Mouse (Mus musculus): ENCODE data around the gene Bcl6. TPM values are rescaled to one million over a fixed set of nuclear protein-coding genes. Genes with fewer than 3 reads are reported as not detected.

The Bcl6 gene
- polyA plus RNA-seq, 1 experiment from 2014 or later = 1.2 TPM

DNA sequence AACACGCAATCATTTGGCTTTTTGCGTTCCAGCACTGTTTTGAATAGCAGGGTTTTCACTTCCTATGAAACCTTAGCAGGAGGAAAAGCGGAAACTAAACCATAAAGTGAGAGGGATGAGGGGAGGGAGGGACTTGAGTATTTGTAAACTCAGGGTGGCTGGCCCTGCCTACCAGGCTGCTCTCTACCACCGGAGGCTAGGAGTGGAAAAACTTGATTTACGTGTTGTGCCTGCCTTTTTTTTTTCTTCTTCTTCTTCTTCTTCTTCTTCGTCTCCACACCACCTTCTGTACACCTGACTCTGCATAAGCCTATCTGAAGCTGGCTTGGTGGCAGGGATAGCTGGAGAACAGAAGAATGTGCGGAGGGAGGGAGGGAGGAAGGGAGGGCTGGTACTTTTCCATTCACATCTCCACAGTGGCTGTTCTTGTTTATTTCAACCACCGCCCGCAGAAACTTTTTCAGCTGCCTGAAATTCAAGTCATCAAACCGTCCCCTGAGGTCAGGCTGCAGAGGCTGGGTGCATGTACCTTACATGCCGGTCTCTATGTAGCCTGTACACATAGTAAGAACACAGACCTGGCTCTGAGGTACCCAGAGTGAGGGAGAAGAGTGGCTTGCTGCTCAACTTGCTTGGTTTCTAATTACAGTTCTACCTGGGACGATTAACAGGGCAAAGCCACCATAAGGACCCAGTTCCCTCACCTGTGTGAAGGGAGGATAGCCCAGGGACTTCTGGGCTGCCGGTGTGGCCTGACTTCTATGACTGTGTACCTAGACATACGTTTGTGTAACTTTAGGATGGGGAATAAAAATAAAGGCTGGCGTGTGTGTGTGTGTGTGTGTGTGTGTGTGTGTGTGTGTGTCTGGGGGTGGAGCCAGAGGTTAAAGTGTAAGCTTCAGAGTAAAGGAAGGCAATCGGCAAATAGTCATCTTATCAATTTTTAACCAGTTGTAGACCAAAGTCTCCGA is 5.0 kb upstream of the Bcl6 start:
- H3K4me1 ChIP-seq (ENCODE audit: control insufficient read depth, insufficient read depth, low read length) = peaks cover 15% of the 10 kb centered on the region
- H3K4me3 ChIP-seq (ENCODE audit: low read length) = peak overlapping the region; percentile 27
- peak; percentile 66 for ATAC-seq
- H3K27me3 ChIP-seq (replicated peaks; ENCODE audit: control insufficient read depth, insufficient read depth, low read length) = no peaks in the 10 kb centered on the region
- 26% methylated on average over 17 of the region's 17 CpGs for WGBS
- H3K36me3 ChIP-seq (ENCODE audit: control insufficient read depth, insufficient read depth, low read length) = no peaks in the 10 kb centered on the region
- H3K4me2 ChIP-seq (ENCODE audit: low read depth, low read length) = peak overlapping the region; percentile 48
- peak overlapping the region; percentile 86 for H3K27ac ChIP-seq (ENCODE audit: low read length)
- H3K9me3 ChIP-seq (ENCODE audit: control insufficient read depth, low read length) = no peaks in the 10 kb centered on the region
- H3K9ac ChIP-seq (ENCODE audit: low read depth, low read length) = peak overlapping the region; percentile 52

DNA sequence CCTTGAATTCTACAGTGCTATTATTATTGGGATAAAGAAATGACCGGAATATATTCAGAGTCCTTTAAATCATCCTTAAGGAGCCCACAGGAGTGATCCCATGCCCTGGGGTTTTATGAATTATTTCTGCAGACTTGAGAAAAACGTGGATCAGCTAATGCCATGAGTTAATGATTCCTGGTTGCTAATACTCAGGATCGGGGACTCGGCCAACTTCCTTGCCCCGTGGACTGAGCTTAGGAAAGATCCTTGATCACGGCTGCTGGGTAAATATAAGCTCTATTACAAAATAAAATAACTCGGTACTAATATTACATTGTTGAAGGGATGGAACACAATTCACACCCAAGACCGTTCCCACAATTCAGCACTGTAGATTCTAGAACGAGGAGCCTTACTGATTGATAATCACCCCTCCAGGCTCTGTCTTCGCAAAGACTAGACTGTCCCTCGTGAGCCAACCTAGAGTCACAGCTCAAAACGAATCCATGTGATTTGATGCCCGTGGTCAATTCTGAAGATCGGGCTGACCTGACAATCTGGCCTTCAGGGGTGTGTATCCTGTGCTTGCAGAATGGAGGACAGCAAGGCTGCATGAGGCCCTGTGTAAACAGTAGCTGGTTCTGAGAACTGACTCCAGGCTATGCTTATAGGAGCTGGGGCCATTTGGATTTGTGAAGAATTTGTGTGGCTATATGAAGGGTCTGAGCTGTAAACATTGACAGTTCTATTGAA is 3.4 kb upstream of the Bcl6 start:
- 79% methylated on average over 14 of the region's 14 CpGs for WGBS
- no peak for ATAC-seq

DNA sequence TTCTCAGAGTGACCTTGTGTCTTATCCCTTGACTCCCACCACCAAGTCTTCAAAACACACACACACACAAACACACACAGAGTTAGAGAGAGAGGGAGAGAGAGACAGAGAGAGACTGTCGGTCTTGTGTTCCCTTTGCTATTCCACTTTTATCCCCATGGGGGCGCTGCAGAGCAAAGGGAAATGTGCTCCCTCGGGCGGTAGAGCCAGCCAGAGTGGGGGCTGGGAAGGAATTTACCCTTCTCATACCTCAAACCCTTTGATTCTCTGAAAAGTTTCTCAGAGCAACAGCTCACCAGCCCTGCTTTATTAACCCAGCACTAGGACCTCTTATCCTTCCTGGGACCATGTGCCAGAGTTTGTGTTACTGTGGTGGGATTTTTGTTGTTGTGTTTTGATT is 2.5 kb upstream of the Bcl6 start:
- Histone ChIP-seq H3K4me1 (ENCODE audit: control insufficient read depth, insufficient read depth, low read length) (peaks cover 19% of the 10 kb centered on the region), H3K9me3 (ENCODE audit: control insufficient read depth, low read length) (no peaks in the 10 kb centered on the region), H3K4me2 (ENCODE audit: low read depth, low read length) (no peak overlapping the region), H3K27ac (ENCODE audit: low read length) (no peak overlapping the region), H3K4me3 (ENCODE audit: low read length) (no peak overlapping the region), H3K36me3 (ENCODE audit: control insufficient read depth, insufficient read depth, low read length) (no peaks in the 10 kb centered on the region), H3K9ac (ENCODE audit: low read depth, low read length) (no peak overlapping the region), H3K27me3 (replicated peaks; ENCODE audit: control insufficient read depth, insufficient read depth, low read length) (no peaks in the 10 kb centered on the region)
- no peak for ATAC-seq
- WGBS = 5% methylated on average over 4 of the region's 4 CpGs

More for the DNA sequence above, 3.4 kb upstream of the Bcl6 start:
- H3K4me3 ChIP-seq (ENCODE audit: low read length) = no peak overlapping the region
- no peak overlapping the region for H3K27ac ChIP-seq (ENCODE audit: low read length)
- H3K9me3 ChIP-seq (ENCODE audit: control insufficient read depth, low read length) = no peaks in the 10 kb centered on the region
- H3K36me3 ChIP-seq (ENCODE audit: control insufficient read depth, insufficient read depth, low read length) = no peaks in the 10 kb centered on the region
- no peak overlapping the region for H3K4me2 ChIP-seq (ENCODE audit: low read depth, low read length)
- no peak overlapping the region for H3K9ac ChIP-seq (ENCODE audit: low read depth, low read length)
- H3K4me1 ChIP-seq (ENCODE audit: control insufficient read depth, insufficient read depth, low read length) = peaks cover 15% of the 10 kb centered on the region
- H3K27me3 ChIP-seq (replicated peaks; ENCODE audit: control insufficient read depth, insufficient read depth, low read length) = no peaks in the 10 kb centered on the region

DNA sequence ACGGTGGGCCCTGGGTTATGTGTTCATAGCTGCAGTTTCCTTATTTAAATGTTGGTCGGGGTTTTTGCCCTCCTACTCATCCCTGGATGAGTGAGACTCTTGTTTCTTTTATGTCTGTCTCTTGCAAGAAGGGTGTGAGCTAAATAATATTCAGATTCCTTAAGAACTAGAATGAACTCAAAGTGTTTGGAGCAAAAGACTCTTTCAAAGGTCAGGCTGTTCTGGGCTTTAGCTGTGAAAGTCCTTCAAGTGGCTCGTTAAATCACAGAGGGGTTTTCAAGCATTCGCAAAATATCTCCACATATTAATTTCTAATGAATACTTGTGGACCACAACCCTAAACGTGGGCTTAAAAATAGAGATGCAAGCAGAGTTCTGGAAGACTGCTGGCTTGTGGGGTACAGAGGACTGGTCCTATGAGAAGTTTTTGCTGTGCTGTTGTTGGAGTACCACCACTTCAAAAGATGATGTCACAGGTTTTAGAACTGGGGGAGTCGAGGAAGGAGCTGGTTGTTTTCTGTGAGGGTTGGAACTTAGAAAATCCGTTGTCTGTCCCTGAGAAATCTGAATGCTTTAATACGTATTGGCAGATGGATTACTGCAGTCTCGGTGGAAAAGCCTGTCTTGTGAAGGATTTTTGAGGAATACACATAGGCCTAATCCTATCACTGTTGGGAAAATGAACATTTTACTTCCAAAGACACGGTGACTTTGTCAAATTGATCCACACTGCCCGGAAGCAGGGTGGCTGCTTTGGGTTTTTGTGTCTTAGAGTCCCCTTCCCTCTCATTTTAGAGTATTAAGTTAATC is 1.7 kb upstream of the Bcl6 start:
- no peaks in the 10 kb centered on the region for H3K9me3 ChIP-seq (ENCODE audit: control insufficient read depth, low read length)
- peak overlapping the region; percentile 78 for H3K4me3 ChIP-seq (ENCODE audit: low read length)
- H3K9ac ChIP-seq (ENCODE audit: low read depth, low read length) = peak overlapping the region; percentile 95
- no peaks in the 10 kb centered on the region for H3K27me3 ChIP-seq (replicated peaks; ENCODE audit: control insufficient read depth, insufficient read depth, low read length)
- ATAC-seq = no peak
- H3K27ac ChIP-seq (ENCODE audit: low read length) = peak overlapping the region; percentile 98; the same call in 1 of the 2 replicates
- H3K4me2 ChIP-seq (ENCODE audit: low read depth, low read length) = peak overlapping the region; percentile 87
- 56% methylated on average over 11 of the region's 11 CpGs for WGBS
- H3K36me3 ChIP-seq (ENCODE audit: control insufficient read depth, insufficient read depth, low read length) = no peaks in the 10 kb centered on the region
- H3K4me1 ChIP-seq (ENCODE audit: control insufficient read depth, insufficient read depth, low read length) = peaks cover 23% of the 10 kb centered on the region

DNA sequence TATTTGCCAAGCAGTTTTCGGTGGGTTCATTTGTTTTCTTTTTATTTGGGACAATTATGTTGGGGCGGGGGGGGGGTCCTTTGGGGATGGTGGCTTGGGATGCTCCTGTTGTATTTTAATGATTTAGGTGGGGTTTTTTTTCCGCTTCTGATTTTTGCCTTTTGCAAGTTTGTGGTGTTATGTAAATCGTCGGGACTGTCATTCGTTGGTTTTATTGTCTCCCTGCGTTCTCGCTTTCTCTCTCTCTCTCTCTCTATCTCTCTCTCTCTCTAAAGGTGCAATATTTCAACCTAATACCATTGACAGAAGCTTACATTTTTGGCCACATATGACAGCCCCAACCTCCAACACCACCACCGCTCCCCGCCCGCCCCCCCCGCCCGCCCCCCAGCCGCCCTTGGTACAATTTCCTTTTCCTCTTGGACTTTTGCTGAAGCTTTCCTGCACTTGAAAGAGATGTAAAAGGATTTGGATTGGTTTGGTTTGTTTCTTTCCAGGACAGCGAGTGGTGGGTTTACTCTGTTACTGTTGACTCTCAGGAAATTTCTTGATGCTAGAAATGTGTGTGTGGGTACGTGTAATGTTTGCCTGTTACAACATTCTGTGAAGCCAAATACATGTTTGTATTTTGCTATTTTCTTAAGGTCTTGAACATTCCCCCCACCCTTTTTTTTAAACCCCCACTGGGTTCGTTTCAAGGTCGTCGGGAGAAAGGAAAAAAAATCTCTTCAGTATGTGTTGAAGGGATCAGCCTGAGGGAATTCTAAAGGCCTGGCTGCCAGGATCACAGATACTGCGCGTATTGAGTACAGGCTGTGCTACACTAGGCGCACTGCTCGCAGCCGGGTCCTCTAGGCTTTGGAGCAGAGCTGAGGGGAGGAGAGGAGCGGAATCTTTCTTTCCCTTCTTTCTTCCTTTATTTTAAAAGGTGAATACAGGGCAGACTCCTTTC is 833 bp upstream of the Bcl6 start:
- WGBS = 7% methylated on average over 25 of the region's 25 CpGs
- H3K36me3 ChIP-seq (ENCODE audit: control insufficient read depth, insufficient read depth, low read length) = no peaks in the 10 kb centered on the region
- H3K4me2 ChIP-seq (ENCODE audit: low read depth, low read length) = peak overlapping the region; percentile 87
- no peak for ATAC-seq
- H3K4me1 ChIP-seq (ENCODE audit: control insufficient read depth, insufficient read depth, low read length) = peaks cover 28% of the 10 kb centered on the region
- H3K4me3 ChIP-seq (ENCODE audit: low read length) = peak overlapping the region; percentile 78
- H3K27me3 ChIP-seq (replicated peaks; ENCODE audit: control insufficient read depth, insufficient read depth, low read length) = no peaks in the 10 kb centered on the region
- H3K9ac ChIP-seq (ENCODE audit: low read depth, low read length) = peak overlapping the region; percentile 95
- H3K9me3 ChIP-seq (ENCODE audit: control insufficient read depth, low read length) = no peaks in the 10 kb centered on the region
- H3K27ac ChIP-seq (ENCODE audit: low read length) = peak overlapping the region; percentile 98

DNA sequence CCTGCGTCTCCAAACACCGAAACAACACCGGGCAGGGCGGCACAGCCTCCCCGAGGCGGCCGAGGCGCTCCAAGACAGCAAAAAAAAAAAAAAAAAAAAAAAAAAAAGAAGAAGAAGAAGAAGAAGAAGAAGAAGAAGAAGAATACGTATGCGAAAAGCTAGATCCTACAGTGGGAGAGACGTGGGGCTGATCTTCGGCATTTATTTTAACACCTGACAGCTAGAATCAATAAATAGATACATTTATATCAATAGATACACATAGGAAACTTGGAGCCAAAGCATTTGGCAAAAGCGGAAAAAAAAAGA is 541 bp downstream of the Bcl6 start:
- Histone ChIP-seq H3K4me2 (ENCODE audit: low read depth, low read length) (peak overlapping the region; percentile 87), H3K36me3 (ENCODE audit: control insufficient read depth, insufficient read depth, low read length) (no peaks in the 10 kb centered on the region), H3K27ac (ENCODE audit: low read length) (peak overlapping the region; percentile 98), H3K4me3 (ENCODE audit: low read length) (peak overlapping the region; percentile 78), H3K9me3 (ENCODE audit: control insufficient read depth, low read length) (no peaks in the 10 kb centered on the region), H3K4me1 (ENCODE audit: control insufficient read depth, insufficient read depth, low read length) (peaks cover 24% of the 10 kb centered on the region), H3K27me3 (replicated peaks; ENCODE audit: control insufficient read depth, insufficient read depth, low read length) (no peaks in the 10 kb centered on the region), H3K9ac (ENCODE audit: low read depth, low read length) (peak overlapping the region; percentile 95)
- 0% methylated on average over 13 of the region's 13 CpGs for WGBS
- ATAC-seq = no peak

DNA sequence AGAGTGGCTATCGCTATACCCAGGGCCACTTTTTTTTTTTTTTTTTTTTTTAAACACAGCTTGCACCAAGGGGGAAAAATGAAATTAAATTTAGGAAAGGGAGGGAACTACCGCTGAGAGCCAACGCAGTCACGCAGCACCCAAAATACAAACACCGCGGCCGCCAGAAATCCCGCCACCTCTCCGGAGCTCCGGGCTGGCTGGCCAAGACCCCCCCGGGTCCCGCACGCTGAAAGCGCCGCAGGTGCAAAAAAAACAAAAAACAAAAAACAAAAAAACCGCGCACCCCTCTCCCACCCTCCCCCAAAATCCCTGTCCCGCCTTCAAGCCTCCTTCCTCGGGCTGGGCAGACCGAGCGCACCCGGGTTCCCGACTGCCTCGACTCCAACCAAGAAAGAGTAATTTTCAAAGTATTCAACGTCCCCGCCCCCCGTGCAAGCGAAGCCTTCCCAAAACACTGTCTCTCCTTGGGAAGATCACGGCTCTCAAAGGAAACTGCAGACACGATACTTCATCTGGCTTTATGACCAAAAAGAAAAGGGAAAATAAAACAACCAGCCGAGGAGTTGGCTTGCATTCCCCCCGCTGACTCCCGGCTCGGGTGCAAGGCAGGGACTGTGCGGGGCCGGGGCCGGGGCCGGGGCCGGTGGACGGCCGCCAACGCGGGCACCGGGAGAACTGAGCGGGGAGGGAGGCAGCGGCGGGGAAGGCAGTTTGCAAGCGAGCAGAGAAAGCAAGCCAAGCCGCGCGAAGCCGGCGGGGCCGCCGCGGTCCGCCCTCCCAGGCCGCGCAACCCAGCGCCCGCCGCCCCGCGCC is 1.1 kb downstream of the Bcl6 start:
- Histone ChIP-seq H3K27me3 (replicated peaks; ENCODE audit: control insufficient read depth, insufficient read depth, low read length) (no peaks in the 10 kb centered on the region), H3K36me3 (ENCODE audit: control insufficient read depth, insufficient read depth, low read length) (no peaks in the 10 kb centered on the region), H3K27ac (ENCODE audit: low read length) (peak overlapping the region; percentile 98), H3K4me1 (ENCODE audit: control insufficient read depth, insufficient read depth, low read length) (peaks cover 24% of the 10 kb centered on the region), H3K4me3 (ENCODE audit: low read length) (peak overlapping the region; percentile 78), H3K4me2 (ENCODE audit: low read depth, low read length) (peak overlapping the region; percentile 87), H3K9me3 (ENCODE audit: control insufficient read depth, low read length) (no peaks in the 10 kb centered on the region), H3K9ac (ENCODE audit: low read depth, low read length) (peak overlapping the region; percentile 95)
- WGBS = under 1% methylated on average over 64 of the region's 64 CpGs
- peak; percentile 21; the same call in 1 of the 2 replicates for ATAC-seq

DNA sequence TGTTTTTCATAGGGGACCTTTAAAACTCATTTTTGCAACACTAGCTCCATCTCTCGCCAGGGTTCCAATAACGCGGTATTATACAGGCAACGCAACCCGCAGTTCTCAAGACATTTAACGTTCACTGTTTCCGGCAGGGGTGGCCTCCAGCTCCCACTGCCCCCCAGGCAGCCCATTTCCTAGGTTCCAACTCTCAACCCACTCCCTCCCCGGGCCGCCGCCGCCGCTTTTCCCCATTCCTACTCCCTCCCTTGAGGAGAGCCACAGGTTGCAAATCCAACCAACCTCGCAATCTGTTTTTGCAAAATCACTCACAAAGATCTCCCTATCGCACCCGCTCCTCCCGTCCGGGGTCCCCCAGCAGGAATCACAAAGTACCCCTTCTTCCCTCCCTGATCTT is 1.8 kb downstream of the Bcl6 start:
- 2% methylated on average over 17 of the region's 17 CpGs for WGBS

More for the DNA sequence above, 1.8 kb downstream of the Bcl6 start:
- no peaks in the 10 kb centered on the region for H3K9me3 ChIP-seq (ENCODE audit: control insufficient read depth, low read length)
- H3K36me3 ChIP-seq (ENCODE audit: control insufficient read depth, insufficient read depth, low read length) = no peaks in the 10 kb centered on the region
- no peak overlapping the region for H3K27ac ChIP-seq (ENCODE audit: low read length)
- H3K4me2 ChIP-seq (ENCODE audit: low read depth, low read length) = peak overlapping the region; percentile 87
- ATAC-seq = no peak
- peak overlapping the region; percentile 78 for H3K4me3 ChIP-seq (ENCODE audit: low read length)
- H3K9ac ChIP-seq (ENCODE audit: low read depth, low read length) = peak overlapping the region; percentile 95
- H3K27me3 ChIP-seq (replicated peaks; ENCODE audit: control insufficient read depth, insufficient read depth, low read length) = no peaks in the 10 kb centered on the region
- peaks cover 24% of the 10 kb centered on the region for H3K4me1 ChIP-seq (ENCODE audit: control insufficient read depth, insufficient read depth, low read length)
